Mouse (Mus musculus) CH12.LX (cell line): Measurements from ENCODE around the gene Polr1b. TPM values are rescaled to one million over a fixed set of nuclear protein-coding genes. Genes with fewer than 3 reads are reported as not detected.

Source experiments
- DNase-seq: peaks from one replicate; pipeline ENCODE4 v3.0.0-alpha.2; 2013; ENCODE audit errors: extremely low read depth
- H3K27ac ChIP-seq: 2 replicates; pipeline ENCODE4 v1.5.1; 2012; ENCODE audit warnings: low read depth, mild to moderate bottlenecking, control low read depth, moderate library complexity; ENCODE audit not compliant: insufficient read depth
- H3K27me3 ChIP-seq: replicated peaks from 2 replicates; pipeline ENCODE3; 2012; ENCODE audit warnings: inconsistent platforms
- H3K36me3 ChIP-seq, 2 experiments: replicated peaks in 1 of 2; 2 replicates each; pipeline versions ENCODE3 to v1.6.1; 2012; ENCODE audit warnings: inconsistent platforms in 1 of 2, low read length in 1 of 2, mild to moderate bottlenecking in 1 of 2, mixed read lengths in 1 of 2, moderate library complexity in 1 of 2; ENCODE audit not compliant: control insufficient read depth in 1 of 2, insufficient read depth in 1 of 2
- H3K4me1 ChIP-seq, 2 experiments: 2 replicates each; pipeline ENCODE4 v1.6.1; 2012; ENCODE audit warnings: inconsistent platforms in 1 of 2, moderate library complexity in 1 of 2; ENCODE audit not compliant: insufficient read depth in 2 of 2, control insufficient read depth in 1 of 2
- H3K4me2 ChIP-seq: 2 replicates; pipeline ENCODE4 v1.6.1; 2012; ENCODE audit warnings: low read depth, mild to moderate bottlenecking, control low read depth; ENCODE audit not compliant: poor library complexity, insufficient read depth, severe bottlenecking
- H3K4me3 ChIP-seq, 3 experiments: fragments of 150-350 bp in 1 of 3; sonication (generic) in 1 of 3; replicated peaks in 1 of 3; 2 replicates each; pipeline versions ENCODE3 to v1.5.1; 2011 to 2012; ENCODE audit warnings: low read depth in 2 of 3, low read length in 2 of 3, mild to moderate bottlenecking in 2 of 3, moderate library complexity in 2 of 3, control low read depth in 1 of 3, improper control_type of control experiment in 1 of 3, inconsistent platforms in 1 of 3, mixed read lengths in 1 of 3; ENCODE audit not compliant: poor library complexity in 1 of 3
- H3K79me2 ChIP-seq: replicated peaks from 2 replicates; pipeline ENCODE4 v1.6.1; 2012; ENCODE audit warnings: mild to moderate bottlenecking, moderate library complexity; ENCODE audit not compliant: control insufficient read depth, poor library complexity, insufficient read depth, severe bottlenecking; ENCODE audit errors: extremely low read depth
- H3K9ac ChIP-seq: 2 replicates; pipeline ENCODE4 v1.6.1; 2012; ENCODE audit warnings: low read depth, mild to moderate bottlenecking, control low read depth, moderate library complexity; ENCODE audit not compliant: insufficient read depth
- H3K9me3 ChIP-seq: replicated peaks from 2 replicates; pipeline ENCODE3; 2012; ENCODE audit warnings: low read length, inconsistent platforms, mixed read lengths
- CTCF ChIP-seq, 2 experiments: IDR thresholded peaks in 1 of 2; conservative IDR thresholded peaks in 1 of 2; 2 replicates each; pipeline ENCODE4 v1.5.1; 2011 to 2012; ENCODE audit warnings: low read depth in 2 of 2, low read length in 2 of 2, improper control_type of control experiment in 1 of 2, inconsistent platforms in 1 of 2, mild to moderate bottlenecking in 1 of 2, moderate library complexity in 1 of 2
- ELF1 ChIP-seq: IDR thresholded peaks from 2 replicates; pipeline ENCODE4 v1.6.1; 2014; ENCODE audit warnings: low read depth, mild to moderate bottlenecking, inconsistent platforms, low read length, improper control_type of control experiment
- GABPA ChIP-seq: IDR thresholded peaks from 2 replicates; pipeline ENCODE4 v1.6.1; 2012; ENCODE audit warnings: low read depth, low read length, improper control_type of control experiment, inconsistent platforms; ENCODE audit not compliant: insufficient replicate concordance
- IRF4 ChIP-seq: IDR thresholded peaks from 2 replicates; pipeline ENCODE4 v1.6.1; 2014; ENCODE audit warnings: low read depth, mild to moderate bottlenecking, inconsistent platforms, low read length, improper control_type of control experiment
- MAX ChIP-seq: IDR thresholded peaks from 2 replicates; pipeline ENCODE4 v1.6.1; 2011; ENCODE audit warnings: low read length, improper control_type of control experiment
- MAZ ChIP-seq: IDR thresholded peaks from 2 replicates; pipeline ENCODE4 v1.6.1; 2012; ENCODE audit warnings: low read depth, mild to moderate bottlenecking, inconsistent platforms, low read length, improper control_type of control experiment, moderate library complexity
- MXI1 ChIP-seq: IDR thresholded peaks from 2 replicates; pipeline ENCODE4 v1.6.1; 2011; ENCODE audit warnings: mild to moderate bottlenecking, low read depth, low read length, improper control_type of control experiment
- MYC ChIP-seq: IDR thresholded peaks from 2 replicates; pipeline ENCODE4 v1.6.1; 2011; ENCODE audit warnings: low read depth, mild to moderate bottlenecking, improper control_type of control experiment, low read length
- NELFE ChIP-seq: IDR thresholded peaks from 2 replicates; pipeline ENCODE4 v1.6.1; 2011; ENCODE audit warnings: low read depth, low read length, improper control_type of control experiment
- NRF1 ChIP-seq: IDR thresholded peaks from 2 replicates; pipeline ENCODE4 v1.6.1; 2014; ENCODE audit warnings: low read depth, mild to moderate bottlenecking, inconsistent platforms, low read length, improper control_type of control experiment, moderate library complexity
- POLR2A ChIP-seq: IDR thresholded peaks from 2 replicates; pipeline ENCODE4 v1.6.1; 2011; ENCODE audit warnings: low read depth, mild to moderate bottlenecking, improper control_type of control experiment, low read length
- POLR2AphosphoS2 ChIP-seq: IDR thresholded peaks from 2 replicates; pipeline ENCODE4 v1.6.1; 2011; ENCODE audit warnings: low read depth, low read length, improper control_type of control experiment
- RAD21 ChIP-seq: IDR thresholded peaks from 2 replicates; pipeline ENCODE4 v1.6.1; 2011; ENCODE audit warnings: low read depth, mild to moderate bottlenecking, low read length, improper control_type of control experiment, moderate library complexity
- SMC3 ChIP-seq: IDR thresholded peaks from 2 replicates; pipeline ENCODE4 v1.6.1; 2011; ENCODE audit warnings: low read depth, low read length, improper control_type of control experiment
- TBP ChIP-seq: conservative IDR thresholded peaks from 2 replicates; pipeline ENCODE4 v1.6.1; 2011; ENCODE audit warnings: low read depth, low read length, improper control_type of control experiment
- TCF12 ChIP-seq: IDR thresholded peaks from 2 replicates; pipeline ENCODE4 v1.6.1; 2014; ENCODE audit warnings: low read depth, mild to moderate bottlenecking, inconsistent platforms, low read length, improper control_type of control experiment
- USF1 ChIP-seq: IDR thresholded peaks from 2 replicates; pipeline ENCODE4 v1.6.1; 2014; ENCODE audit warnings: low read depth, mild to moderate bottlenecking, inconsistent platforms, low read length, improper control_type of control experiment
- ZMIZ1 ChIP-seq: IDR thresholded peaks from 2 replicates; pipeline ENCODE4 v1.6.1; 2012; ENCODE audit warnings: low read depth, mild to moderate bottlenecking, inconsistent platforms, low read length, improper control_type of control experiment
- dilution Hi-C: fragments of 300-500 bp; cut with MboI; formaldehyde crosslinking; loops from 2 replicates; pipeline ENCODE4 v1.14.3; 2020; ENCODE audit warnings: low sequenced_read_pairs; ENCODE audit not compliant: extremely low pct_unique_long_range_greater_than_20kb, extremely low pct_ligation_motif_present
- in situ Hi-C: fragments of 300-500 bp; cut with MboI; formaldehyde crosslinking; loops from 3 replicates; pipeline ENCODE4 v1.14.3; 2019; ENCODE audit warnings: low sequenced_read_pairs, low pct_ligation_motif_present, low pct_unique_long_range_greater_than_20kb, mixed read lengths
- polyA plus RNA-seq: library from polyadenylated mRNA; unstranded; fragments of >175 nt; gene quantifications from 2 replicates; pipeline ENCODE4 v1.2.1, GENCODE M21; 2012; ENCODE audit warnings: low read depth; ENCODE audit not compliant: insufficient read length
- total RNA-seq, 2 experiments: library from RNA; depleted of rRNA; stranded (reverse); fragments of 300-350 nt in 1 of 2; fragments of >200 nt in 1 of 2; gene quantifications; 2 replicates each; pipeline ENCODE4 v1.2.3; 2012 to 2014

Polr1b gene
- total and polyA plus RNA-seq, 3 experiments = 68.0 to 83.1 (median 70.5) TPM

- no peaks in the 10 kb centered on the region for H3K36me3 ChIP-seq
- H3K9ac ChIP-seq = no peak overlapping the region
- no peaks in the 10 kb centered on the region for H3K4me1 ChIP-seq
- no peak overlapping the region for H3K4me3 ChIP-seq
- TF ChIP-seq CTCF (conservative IDR thresholded peaks at IDR 0.05 in 1 of 2, IDR thresholded peaks at IDR 0.05 in 1 of 2; ENCODE audit: low read depth in 2 of 2, low read length in 2 of 2) (peak in 1 of 2 experiments; percentile 41; a peak in 2 of 4 replicates), TCF12 (no peak), MXI1 (no peak), RAD21 (peak; percentile 22), NELFE (no peak), SMC3 (peak; percentile 18)
- no peaks in the 10 kb centered on the region for H3K79me2 ChIP-seq
- no peaks in the 10 kb centered on the region for H3K9me3 ChIP-seq
- no peak for DNase-seq
- dilution Hi-C loops (no loop called here), in situ Hi-C loops (no loop called here)
- no peak overlapping the region for H3K4me2 ChIP-seq
- H3K27ac ChIP-seq = no peak overlapping the region
- no peaks in the 10 kb centered on the region for H3K27me3 ChIP-seq
Observed at GRCm38 (mm10) chr2:129152751-129153150, 52.0 kb downstream of the Polr1b start.

- Histone ChIP-seq H3K4me3 (no peak overlapping the region), H3K9ac (no peak overlapping the region), H3K79me2 (no peaks in the 10 kb centered on the region), H3K9me3 (peaks cover 4% of the 10 kb centered on the region), H3K4me2 (no peak overlapping the region), H3K27ac (no peak overlapping the region), H3K27me3 (no peaks in the 10 kb centered on the region), H3K4me1 (peaks cover 7 to 16% of the 10 kb centered on the region in 2 experiments; a peak in 2 of 4 replicates), H3K36me3 (no peaks in the 10 kb centered on the region)
- TF ChIP-seq MYC (no peak), MAX (no peak), NELFE (no peak), GABPA (no peak), ELF1 (no peak), MXI1 (no peak), ZMIZ1 (no peak), NRF1 (no peak), IRF4 (no peak), TBP (no peak), TCF12 (no peak), POLR2A (no peak), MAZ (no peak), USF1 (no peak), POLR2AphosphoS2 (no peak)
- in situ Hi-C loops (no loop called here), dilution Hi-C loops (no loop called here)
- no peak for DNase-seq
Observed at GRCm38 (mm10) chr2:129164815-129165214, 64.0 kb downstream of the Polr1b start.
